Mouse (Mus musculus): ENCODE measurements around the gene Cdh7.

DNA sequence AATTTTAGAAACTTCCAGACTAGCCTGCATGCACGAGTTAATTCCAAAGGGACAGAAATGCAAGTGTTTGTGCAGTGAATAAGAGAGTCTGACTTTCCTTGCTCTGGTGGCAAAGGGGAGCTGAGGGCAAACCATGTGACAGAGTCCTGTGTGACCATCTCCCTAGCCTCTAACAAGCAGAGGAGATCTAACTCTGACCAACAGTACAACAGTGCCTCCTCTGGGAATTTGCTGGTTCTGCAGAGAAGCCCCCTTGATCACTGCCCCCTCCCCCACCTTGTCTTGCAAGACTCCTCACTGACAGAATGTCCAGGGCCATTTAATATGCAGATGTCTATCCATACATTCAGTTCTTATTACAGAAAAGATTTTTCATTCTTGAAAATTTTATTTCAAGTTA is 3.2 kb downstream of the Cdh7 start:
- TF ChIP-seq MYOG (IDR thresholded peaks at IDR 0.05; ENCODE audit: control insufficient read depth in 1 of 3, insufficient read depth in 1 of 3, insufficient read length in 2 of 3, low read depth in 2 of 3) (no peak), USF1 (IDR thresholded peaks at IDR 0.05; ENCODE audit: low read depth) (no peak), TCF12 (IDR thresholded peaks at IDR 0.05; ENCODE audit: insufficient read depth, poor library complexity, severe bottlenecking) (no peak), MAX (IDR thresholded peaks at IDR 0.05; ENCODE audit: low read depth) (no peak), POLR2A (IDR thresholded peaks at IDR 0.05; ENCODE audit: insufficient read length, low read depth) (no peak), E2F4 (IDR thresholded peaks at IDR 0.05; ENCODE audit: insufficient read depth) (no peak), POLR2AphosphoS2 (IDR thresholded peaks at IDR 0.05; ENCODE audit: insufficient read length, low read depth) (no peak)

Data from myocyte (in vitro differentiated cells).